Mouse (Mus musculus) heart, embryonic 12.5 days (tissue): ENCODE results near the gene Dusp10. TPM values are rescaled to one million over a fixed set of nuclear protein-coding genes. Genes with fewer than 3 reads are reported as not detected.

Experiments
- ATAC-seq: fragments of 200-750 bp; cut with Nextera tagmentation; 2 replicates; pipeline ENCODE4 v1.8.0; 2017; ENCODE audit warnings: moderate TSS enrichment, moderate library complexity; ENCODE audit not compliant: insufficient number of reproducible peaks, low FRiP score
- H3K27ac ChIP-seq: fragments of 300-500 bp; sonication (generic); 2 replicates; pipeline ENCODE4 v1.5.1; 2016; ENCODE audit warnings: mild to moderate bottlenecking, moderate library complexity; ENCODE audit not compliant: poor library complexity, severe bottlenecking
- H3K27me3 ChIP-seq: fragments of 300-500 bp; sonication (generic); replicated peaks from 2 replicates; pipeline ENCODE4 v1.6.1; 2016; ENCODE audit warnings: mild to moderate bottlenecking, moderate library complexity
- H3K36me3 ChIP-seq: fragments of 300-500 bp; sonication (generic); 2 replicates; pipeline ENCODE4 v1.6.1; 2016; ENCODE audit warnings: mild to moderate bottlenecking, moderate library complexity
- H3K4me1 ChIP-seq: fragments of 300-500 bp; sonication (generic); replicated peaks from 2 replicates; pipeline ENCODE4 v1.6.1; 2016; ENCODE audit warnings: mild to moderate bottlenecking
- H3K4me2 ChIP-seq: fragments of 300-500 bp; sonication (generic); 2 replicates; pipeline ENCODE4 v1.6.1; 2016; ENCODE audit warnings: mild to moderate bottlenecking, moderate library complexity
- H3K4me3 ChIP-seq: fragments of 300-500 bp; sonication (generic); 2 replicates; pipeline ENCODE4 v1.5.1; 2016; ENCODE audit warnings: mild to moderate bottlenecking
- H3K9ac ChIP-seq: fragments of 300-500 bp; sonication (generic); 2 replicates; pipeline ENCODE4 v1.6.1; 2016; ENCODE audit warnings: mild to moderate bottlenecking, moderate library complexity
- H3K9me3 ChIP-seq: fragments of 300-500 bp; sonication (generic); replicated peaks from 2 replicates; pipeline ENCODE4 v1.6.1; 2016; ENCODE audit warnings: mild to moderate bottlenecking, moderate library complexity
- WGBS: fragments of 180-500 bp; shearing (Covaris S2); methylation state at CpG from one replicate; pipeline ENCODE4 v1.1.7; 2016; 5-methylcytosine and 5-hydroxymethylcytosine counted together
- polyA plus RNA-seq: library from polyadenylated mRNA; unstranded; fragments of >200 nt; fragmentation: Nextera tagmentation; extraction: Ambion mirVana; gene quantifications from 2 replicates; pipeline ENCODE4 v1.2.1, GENCODE M21; 2016

Gene Dusp10
- polyA plus RNA-seq, 1 experiment from 2014 or later: 13.0 TPM

- Histone ChIP-seq H3K4me1 (peaks cover 46% of the 10 kb centered on the region), H3K9me3 (no peaks in the 10 kb centered on the region)
Observed at GRCm38 (mm10) chr1:184058206-184058605, 45.1 kb downstream of the Dusp10 start.

GRCm38 (mm10) chr1:184059814-184060213 is 46.7 kb downstream of the Dusp10 start:
- H3K9ac ChIP-seq: no peak overlapping the region
- no peak overlapping the region for H3K4me3 ChIP-seq
- no peaks in the 10 kb centered on the region for H3K27me3 ChIP-seq
- H3K9me3 ChIP-seq: no peaks in the 10 kb centered on the region
- no peak for ATAC-seq
- no peak overlapping the region for H3K27ac ChIP-seq
- WGBS: 97% methylated on average over 3 of the region's 3 CpGs
- H3K4me2 ChIP-seq: no peak overlapping the region
- peaks cover 49% of the 10 kb centered on the region for H3K4me1 ChIP-seq
- no peaks in the 10 kb centered on the region for H3K36me3 ChIP-seq

More at GRCm38 (mm10) chr1:184058206-184058605, 45.1 kb downstream of the Dusp10 start:
- Histone ChIP-seq H3K4me2 (no peak overlapping the region), H3K9ac (no peak overlapping the region), H3K27ac (no peak overlapping the region), H3K36me3 (no peaks in the 10 kb centered on the region), H3K4me3 (no peak overlapping the region), H3K27me3 (no peaks in the 10 kb centered on the region)
- no peak for ATAC-seq
- WGBS: 75% methylated on average over 8 of the region's 8 CpGs

GRCm38 (mm10) chr1:184060381-184060780 is 47.3 kb downstream of the Dusp10 start:
- H3K4me3 ChIP-seq: no peak overlapping the region
- peak overlapping the region; percentile 67 for H3K27ac ChIP-seq
- no peaks in the 10 kb centered on the region for H3K9me3 ChIP-seq
- 68% methylated on average over 9 of the region's 9 CpGs for WGBS
- ATAC-seq: no peak
- no peaks in the 10 kb centered on the region for H3K27me3 ChIP-seq
- no peak overlapping the region for H3K4me2 ChIP-seq
- H3K4me1 ChIP-seq: peaks cover 55% of the 10 kb centered on the region
- H3K9ac ChIP-seq: no peak overlapping the region
- H3K36me3 ChIP-seq: no peaks in the 10 kb centered on the region

- H3K27me3 ChIP-seq: no peaks in the 10 kb centered on the region
- no peak overlapping the region for H3K4me2 ChIP-seq
- H3K36me3 ChIP-seq: no peaks in the 10 kb centered on the region
- H3K4me3 ChIP-seq: no peak overlapping the region
- 37% methylated on average over 4 of the region's 4 CpGs for WGBS
- H3K27ac ChIP-seq: peak overlapping the region; percentile 67
- peaks cover 62% of the 10 kb centered on the region for H3K4me1 ChIP-seq
- no peak overlapping the region for H3K9ac ChIP-seq
- H3K9me3 ChIP-seq: no peaks in the 10 kb centered on the region
- ATAC-seq: no peak
Observed at GRCm38 (mm10) chr1:184060828-184061734, 48.0 kb downstream of the Dusp10 start.

- H3K4me1 ChIP-seq: peaks cover 63% of the 10 kb centered on the region
- no peaks in the 10 kb centered on the region for H3K9me3 ChIP-seq
- no peaks in the 10 kb centered on the region for H3K27me3 ChIP-seq
- peak overlapping the region; percentile 67; the same call in 1 of the 2 replicates for H3K27ac ChIP-seq
- no peak overlapping the region for H3K4me3 ChIP-seq
- WGBS: 84% methylated on average over 1 of the region's 1 CpGs
- no peak for ATAC-seq
- no peak overlapping the region for H3K9ac ChIP-seq
- H3K4me2 ChIP-seq: no peak overlapping the region
- no peaks in the 10 kb centered on the region for H3K36me3 ChIP-seq
Observed at GRCm38 (mm10) chr1:184061901-184062300, 48.8 kb downstream of the Dusp10 start.

- H3K27ac ChIP-seq: peak overlapping the region; percentile 77
- no peaks in the 10 kb centered on the region for H3K27me3 ChIP-seq
- no peak overlapping the region for H3K4me3 ChIP-seq
- H3K9me3 ChIP-seq: no peaks in the 10 kb centered on the region
- no peak overlapping the region; the same call in 1 of the 2 replicates for H3K9ac ChIP-seq
- 37% methylated on average over 7 of the region's 7 CpGs for WGBS
- H3K36me3 ChIP-seq: peaks cover 8% of the 10 kb centered on the region
- H3K4me2 ChIP-seq: no peak overlapping the region
- 0 out of 2 replicates have a peak, but pooled peaks have one; percentile 37 for ATAC-seq
- H3K4me1 ChIP-seq: peaks cover 47% of the 10 kb centered on the region
Observed at GRCm38 (mm10) chr1:184064306-184064705, 51.2 kb downstream of the Dusp10 start.

- Histone ChIP-seq H3K36me3 (peaks cover 18% of the 10 kb centered on the region), H3K9ac (no peak overlapping the region), H3K27me3 (no peaks in the 10 kb centered on the region), H3K4me3 (no peak overlapping the region), H3K4me2 (no peak overlapping the region), H3K9me3 (no peaks in the 10 kb centered on the region), H3K27ac (no peak overlapping the region), H3K4me1 (peaks cover 35% of the 10 kb centered on the region)
- WGBS: 86% methylated on average over 13 of the region's 13 CpGs
- ATAC-seq: no peak
Observed at GRCm38 (mm10) chr1:184065589-184066361, 52.7 kb downstream of the Dusp10 start.

- Histone ChIP-seq H3K9me3 (no peaks in the 10 kb centered on the region), H3K27ac (no peak overlapping the region), H3K4me3 (no peak overlapping the region), H3K9ac (0 out of 2 replicates have a peak overlapping the region, but pooled peaks have one; percentile 19), H3K4me1 (peaks cover 29% of the 10 kb centered on the region), H3K4me2 (no peak overlapping the region), H3K27me3 (no peaks in the 10 kb centered on the region), H3K36me3 (peaks cover 27% of the 10 kb centered on the region)
- no peak for ATAC-seq
- WGBS: 80% methylated on average over 11 of the region's 11 CpGs
Observed at GRCm38 (mm10) chr1:184066460-184067287, 53.6 kb downstream of the Dusp10 start.

GRCm38 (mm10) chr1:184067704-184068558 is 54.8 kb downstream of the Dusp10 start:
- H3K4me3 ChIP-seq: no peak overlapping the region
- no peak overlapping the region for H3K4me2 ChIP-seq
- H3K27ac ChIP-seq: no peak overlapping the region
- 90% methylated on average over 18 of the region's 18 CpGs for WGBS
- ATAC-seq: no peak
- peaks cover 30% of the 10 kb centered on the region for H3K36me3 ChIP-seq
- H3K9me3 ChIP-seq: no peaks in the 10 kb centered on the region
- peaks cover 29% of the 10 kb centered on the region for H3K4me1 ChIP-seq
- H3K9ac ChIP-seq: no peak overlapping the region
- H3K27me3 ChIP-seq: no peaks in the 10 kb centered on the region

GRCm38 (mm10) chr1:184068971-184069370 is 55.9 kb downstream of the Dusp10 start:
- Histone ChIP-seq H3K4me1 (peaks cover 21% of the 10 kb centered on the region), H3K9me3 (no peaks in the 10 kb centered on the region), H3K27me3 (no peaks in the 10 kb centered on the region), H3K4me3 (no peak overlapping the region), H3K4me2 (no peak overlapping the region), H3K9ac (no peak overlapping the region), H3K27ac (0 out of 2 replicates have a peak overlapping the region, but pooled peaks have one; percentile 14), H3K36me3 (peaks cover 41% of the 10 kb centered on the region)
- 90% methylated on average over 12 of the region's 12 CpGs for WGBS
- no peak for ATAC-seq
